Mouse (Mus musculus) cortical plate, adult 2 months (tissue): ENCODE measurements around the gene Rassf5.

ENCODE experiments used
- CTCF ChIP-seq: fragments of 200-500 bp; IDR thresholded peaks from 2 replicates; pipeline ENCODE4 v1.5.1; 2011; ENCODE audit warnings: mild to moderate bottlenecking, control low read depth, low read length; ENCODE audit not compliant: insufficient read depth; ENCODE audit errors: extremely low read depth
- POLR2A ChIP-seq: fragments of 200-500 bp; IDR thresholded peaks from 2 replicates; pipeline ENCODE4 v1.6.1; 2011; ENCODE audit warnings: mild to moderate bottlenecking, low read length, control low read depth; ENCODE audit not compliant: insufficient read depth; ENCODE audit errors: extremely low read depth

GRCm38 (mm10) chr1:131279456-131279776 is 34.4 kb upstream of the Rassf5 start, which contains the start of gene Ikbke:
- TF ChIP-seq CTCF (no peak), POLR2A (no peak)
